Mouse (Mus musculus) right cerebral cortex, adult 18-20 months (tissue): ENCODE measurements around the gene Tmbim6.
A peak's percentile ranks its signal among the peaks of the same experiment; 100 is the strongest.

Experiments
- DNase-seq: peaks from one replicate; pipeline ENCODE4 v3.0.0; 2022; ENCODE audit warnings: mixed read lengths

Tmbim6 gene

DNA sequence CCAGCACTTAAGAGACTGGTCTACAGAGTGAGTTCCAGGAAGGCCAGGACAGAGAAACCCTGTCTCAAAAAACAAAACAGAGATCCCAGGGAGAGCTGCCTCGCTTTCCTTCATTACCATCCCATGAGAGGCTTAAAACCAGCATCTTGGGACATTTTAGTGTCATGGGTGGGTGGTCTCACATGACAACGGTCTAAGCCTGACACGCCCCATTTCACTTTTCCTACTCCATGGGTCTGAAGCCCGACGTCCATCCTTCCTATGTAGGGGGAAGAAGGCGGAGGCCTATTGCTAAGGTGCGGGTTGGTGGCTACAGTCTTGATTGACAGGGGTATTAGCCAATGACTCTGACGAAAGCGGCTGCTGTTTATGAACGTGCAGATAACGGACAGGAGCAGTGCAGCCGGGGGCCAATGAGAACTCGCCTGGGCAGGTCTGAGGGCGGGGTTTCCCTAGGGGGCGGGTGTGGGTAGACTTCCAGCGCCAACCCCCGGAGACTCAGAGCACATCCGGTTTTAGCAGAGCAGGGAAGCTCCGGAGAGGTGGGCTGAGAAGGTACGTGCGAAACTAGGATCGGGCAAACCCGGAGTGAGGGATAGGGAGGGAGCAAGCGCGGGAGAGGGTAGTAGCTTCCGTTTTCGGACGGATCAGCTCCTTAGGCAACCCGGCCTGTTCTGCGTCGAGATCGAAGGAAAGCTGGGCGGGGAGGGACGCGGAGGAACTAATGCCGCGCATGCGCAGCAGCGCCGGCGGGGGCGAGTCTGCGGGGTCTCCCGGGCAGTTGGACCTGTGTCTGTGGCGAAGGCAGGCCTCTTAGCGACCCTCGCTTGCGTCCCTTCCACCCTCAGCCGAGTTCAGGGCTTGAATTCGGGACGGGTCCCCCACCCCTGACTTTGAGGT is at the start of gene Tmbim6:
TSS of gene Tmbim6 (plus strand) at position 397 of the 900 bp plus-strand sequence.
- peak; percentile 99 for DNase-seq

DNA sequence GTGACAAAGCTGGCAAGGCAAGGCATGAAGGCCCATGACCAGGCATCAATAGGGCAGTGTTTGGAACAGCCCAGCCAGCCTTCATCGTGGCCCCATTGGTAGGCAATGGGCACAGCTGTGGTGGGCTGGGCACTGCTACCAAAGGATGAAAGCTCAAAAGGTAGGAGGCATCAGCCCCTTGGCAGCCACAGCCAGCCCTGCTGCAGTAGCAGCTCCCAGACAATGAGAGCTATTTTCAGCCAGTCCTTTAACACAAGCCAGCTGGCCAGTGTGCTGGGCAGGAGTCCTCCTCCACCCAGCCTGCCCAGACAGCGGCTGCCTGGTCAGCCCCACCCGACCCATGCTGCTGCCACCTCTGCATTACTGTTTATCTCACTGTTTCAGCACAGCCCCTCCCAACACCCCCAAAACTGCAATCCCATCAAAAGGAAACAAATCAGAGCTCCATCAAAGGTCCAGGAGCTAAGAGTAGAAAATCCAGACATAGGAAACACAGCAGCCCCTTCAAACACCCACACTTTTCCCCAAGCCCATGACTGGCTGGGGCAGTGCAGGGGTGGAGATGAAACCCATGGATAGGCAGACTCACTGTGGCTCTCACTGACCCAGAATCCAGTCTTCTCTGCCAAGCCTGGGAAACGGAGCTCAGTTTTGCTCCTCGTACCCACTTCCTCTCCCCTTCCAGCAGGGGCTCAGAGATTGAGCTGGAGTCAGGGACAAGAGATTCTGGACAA is 49.1 kb upstream of the Tmbim6 start:
- DNase-seq = peak; percentile 77

DNA sequence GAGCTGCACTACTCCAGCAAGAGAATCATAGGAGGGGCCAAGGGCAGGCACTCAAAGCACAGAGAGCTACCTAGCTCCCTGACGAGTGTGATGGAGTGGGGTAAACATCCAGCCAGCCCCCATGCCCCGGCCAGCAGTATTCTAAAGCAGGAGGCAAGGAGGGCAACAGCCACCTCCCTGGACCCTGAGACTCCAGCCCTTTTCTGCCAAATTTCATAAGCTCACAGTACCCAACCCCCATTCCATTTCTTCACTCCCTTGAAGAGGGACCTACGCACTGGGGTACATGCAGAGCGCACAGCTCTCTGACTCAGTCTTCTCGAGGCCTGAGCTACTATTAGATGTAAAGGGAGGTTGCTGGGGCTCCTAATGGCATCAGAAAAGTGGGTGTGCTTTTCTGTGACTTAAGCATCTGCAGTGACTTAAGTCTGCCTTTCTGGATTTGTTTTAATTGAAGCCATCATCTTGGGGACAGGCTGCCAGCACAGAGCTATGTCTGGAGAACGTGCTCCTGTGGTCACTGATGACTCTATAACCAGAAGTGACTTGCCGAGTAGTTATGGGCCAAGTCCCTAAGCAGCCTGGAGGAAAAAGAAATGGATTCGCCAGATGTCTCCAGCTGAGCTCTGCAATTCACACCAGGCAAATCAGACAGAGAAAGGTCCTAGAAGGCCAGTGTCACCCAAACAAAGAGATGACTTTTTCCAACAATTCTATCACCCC is 48.4 kb upstream of the Tmbim6 start:
- DNase-seq = no peak

DNA sequence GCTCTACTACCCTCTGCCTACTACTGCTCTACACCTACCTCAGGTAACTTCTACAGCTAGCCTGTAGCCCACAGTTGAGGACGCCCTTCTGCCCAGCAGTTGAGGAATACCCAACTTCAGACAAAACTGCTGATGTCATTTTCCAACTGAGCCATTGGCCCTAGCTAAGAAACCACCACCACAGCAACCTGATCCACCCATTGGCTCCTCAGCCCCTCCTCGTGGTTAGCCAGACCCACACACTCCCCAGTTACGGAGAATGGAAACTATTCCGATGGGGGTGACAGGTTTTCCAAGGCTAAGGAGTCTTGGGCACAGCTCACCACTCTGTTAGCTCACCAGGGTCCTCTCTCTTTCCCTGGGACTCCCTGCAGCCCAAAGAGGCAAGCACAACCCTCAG is 47.7 kb upstream of the Tmbim6 start:
- DNase-seq = no peak

DNA sequence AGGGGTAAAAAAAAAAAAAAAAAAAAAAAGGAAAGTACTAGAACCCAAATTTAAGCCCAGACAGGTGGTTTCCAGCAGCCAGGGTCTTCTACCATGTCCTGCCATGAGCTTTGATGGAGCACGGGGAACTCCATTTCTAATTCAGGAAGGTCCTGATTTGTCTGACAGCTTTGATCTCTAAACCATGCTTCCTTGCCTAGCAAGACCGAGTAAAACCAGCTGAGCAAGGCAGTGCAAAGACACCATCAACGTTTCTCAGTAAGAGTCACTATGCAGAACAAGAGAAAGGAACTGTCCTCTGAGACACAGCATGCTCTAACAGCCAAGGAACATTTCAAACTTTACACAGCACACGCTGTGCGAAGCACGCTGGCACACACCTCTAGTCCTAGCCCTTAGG is 41.1 kb upstream of the Tmbim6 start:
- DNase-seq = no peak

DNA sequence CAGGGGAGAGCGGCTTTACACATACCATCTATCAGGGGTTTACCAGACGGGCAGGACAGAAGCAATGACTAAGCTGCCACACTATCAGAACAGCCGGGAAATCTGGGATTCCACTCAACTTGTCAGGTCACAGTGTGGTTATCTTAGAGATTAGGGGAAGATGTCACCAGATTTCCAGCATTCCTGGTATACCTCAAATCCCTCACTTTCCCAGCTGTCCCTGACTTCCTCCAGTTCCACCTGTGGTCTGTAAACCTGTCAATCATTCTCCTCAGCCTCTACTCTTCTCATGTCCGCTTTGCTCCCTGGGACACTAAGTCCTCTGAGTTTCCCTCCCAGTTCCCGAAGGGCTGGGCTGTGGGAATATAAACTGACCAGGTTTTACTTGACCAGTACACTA is 40.4 kb upstream of the Tmbim6 start:
- DNase-seq = no peak

DNA sequence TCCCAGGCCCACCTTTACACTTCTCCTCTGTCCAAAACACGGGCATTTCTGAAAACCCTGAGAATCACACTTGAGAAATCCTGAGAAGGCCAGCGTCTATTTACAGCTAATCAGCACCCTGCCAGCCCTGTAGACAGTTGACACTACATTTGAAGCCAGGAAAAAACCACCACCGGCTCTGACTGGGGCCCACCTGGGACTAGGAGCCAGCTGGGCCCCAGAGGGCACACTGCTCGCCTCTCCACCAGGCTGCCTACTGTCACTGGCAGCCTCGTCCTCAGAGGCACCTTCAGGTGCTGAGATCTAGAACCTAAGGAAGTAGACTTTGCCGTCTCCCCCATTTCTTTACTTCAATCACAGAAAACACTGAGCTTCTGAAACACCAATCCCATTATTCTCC is 37.0 kb upstream of the Tmbim6 start:
- DNase-seq = no peak

DNA sequence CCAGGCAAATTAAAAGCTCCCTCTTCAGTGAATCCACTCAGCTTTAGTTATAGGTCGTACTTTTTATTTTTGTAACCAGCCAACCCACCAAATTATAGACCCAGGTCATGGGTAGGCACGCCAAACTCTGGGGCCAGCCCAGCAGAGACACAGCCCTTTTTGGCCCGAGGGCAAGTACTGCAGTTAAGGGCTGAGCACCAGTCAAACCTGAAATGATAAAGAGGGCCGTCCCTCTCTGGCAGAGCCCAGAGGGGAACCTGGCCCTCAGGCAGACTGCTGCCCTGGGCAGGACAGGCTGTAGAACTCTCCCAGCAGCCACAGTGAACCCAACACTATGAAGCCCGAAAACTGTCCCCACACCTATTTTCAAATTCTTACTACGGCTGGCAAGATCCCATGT is 36.2 kb upstream of the Tmbim6 start:
- DNase-seq = no peak

DNA sequence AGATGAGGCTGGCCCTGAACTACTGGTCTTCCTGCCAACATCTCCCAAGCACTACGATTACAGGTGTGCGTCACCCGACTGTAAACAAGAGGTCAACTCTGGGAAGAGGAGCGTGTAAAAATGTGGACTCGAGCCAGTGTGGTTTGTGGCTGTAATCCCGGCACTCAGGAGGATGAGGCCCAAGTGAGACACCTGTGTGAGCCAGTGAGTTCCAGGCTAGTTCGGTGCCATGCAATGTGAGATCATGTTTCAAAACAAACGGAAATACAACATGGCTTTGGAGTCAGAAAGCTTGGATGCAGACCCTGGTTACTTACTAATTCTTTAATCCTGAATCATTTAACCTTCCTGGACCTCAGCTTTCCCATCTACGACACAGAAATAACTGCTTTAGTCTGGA is 33.7 kb upstream of the Tmbim6 start:
- DNase-seq = no peak

DNA sequence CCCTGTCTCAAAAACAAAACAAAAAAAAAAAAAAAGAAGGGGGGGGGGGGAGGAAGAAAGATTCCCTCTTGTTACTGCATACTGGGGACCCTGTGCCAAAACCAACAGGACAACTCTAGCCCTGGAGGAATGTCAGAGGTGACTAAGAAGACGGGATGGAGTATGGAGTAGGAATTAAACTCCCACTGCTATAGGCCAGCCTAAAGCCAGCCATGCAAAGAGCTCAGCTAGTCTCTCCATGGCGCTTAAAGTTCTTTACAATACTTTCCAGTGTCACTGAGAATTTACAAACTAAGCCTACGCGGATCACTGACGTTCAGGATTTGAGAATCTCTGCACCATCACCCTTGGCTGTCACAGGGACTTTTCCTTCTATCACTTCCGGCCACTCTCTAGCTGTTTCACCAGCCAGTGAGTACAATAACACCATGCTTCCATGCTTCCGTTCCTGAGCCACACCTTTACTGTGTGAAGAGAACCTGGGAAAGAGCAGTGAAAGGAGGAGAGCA is 28.6 kb upstream of the Tmbim6 start:
- DNase-seq = no peak

DNA sequence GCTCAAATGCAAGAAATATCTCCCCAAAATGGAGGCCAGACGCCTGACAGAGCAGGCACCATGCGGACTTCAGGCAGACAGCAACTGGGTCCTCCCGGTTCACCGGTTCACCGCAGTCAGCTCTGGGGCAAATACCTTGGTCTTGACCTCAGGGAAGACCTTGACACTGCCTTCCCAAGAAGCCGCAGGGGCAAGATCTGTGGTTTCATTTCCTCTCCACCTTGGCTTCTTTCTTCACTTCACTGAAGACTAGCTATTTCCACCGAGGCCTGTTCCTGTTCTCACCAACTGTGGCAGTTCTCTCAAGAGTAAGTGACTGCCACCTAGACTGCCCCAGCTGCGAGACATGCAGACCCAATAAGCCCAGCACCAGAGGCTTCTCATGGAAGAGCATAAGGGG is 27.8 kb upstream of the Tmbim6 start:
- DNase-seq = no peak

DNA sequence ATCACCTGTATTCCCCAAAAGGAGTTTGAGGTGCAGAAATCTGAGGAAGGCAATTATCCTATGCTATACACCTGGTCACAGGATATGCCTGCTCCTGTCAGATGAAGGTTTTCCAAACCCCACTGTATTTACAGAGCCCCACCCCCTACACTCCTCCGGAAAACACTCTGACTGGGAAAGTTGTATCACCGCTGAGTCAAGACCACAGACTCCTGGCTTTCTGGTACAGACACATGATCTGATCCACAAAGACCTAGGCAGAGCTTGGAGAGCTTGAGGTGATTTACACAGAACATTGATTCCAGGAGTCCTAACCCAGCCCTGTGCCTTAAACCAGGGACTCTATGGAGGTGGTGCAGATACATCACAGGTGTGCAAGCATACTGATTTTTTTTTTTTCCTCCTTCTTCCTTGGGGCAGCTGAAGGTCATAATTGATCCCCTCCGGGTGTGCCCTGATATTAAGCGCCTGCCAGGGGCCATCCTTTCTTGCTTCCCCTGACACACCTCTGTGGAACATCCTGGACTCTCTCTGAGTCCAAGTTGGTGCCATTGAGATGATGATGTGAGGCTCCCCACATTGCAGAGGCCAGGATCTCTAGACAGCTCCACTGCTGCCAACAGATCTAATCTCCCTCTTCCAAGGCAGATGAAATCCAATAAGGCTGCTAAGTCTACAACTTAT is 24.0 kb upstream of the Tmbim6 start:
- DNase-seq = no peak

DNA sequence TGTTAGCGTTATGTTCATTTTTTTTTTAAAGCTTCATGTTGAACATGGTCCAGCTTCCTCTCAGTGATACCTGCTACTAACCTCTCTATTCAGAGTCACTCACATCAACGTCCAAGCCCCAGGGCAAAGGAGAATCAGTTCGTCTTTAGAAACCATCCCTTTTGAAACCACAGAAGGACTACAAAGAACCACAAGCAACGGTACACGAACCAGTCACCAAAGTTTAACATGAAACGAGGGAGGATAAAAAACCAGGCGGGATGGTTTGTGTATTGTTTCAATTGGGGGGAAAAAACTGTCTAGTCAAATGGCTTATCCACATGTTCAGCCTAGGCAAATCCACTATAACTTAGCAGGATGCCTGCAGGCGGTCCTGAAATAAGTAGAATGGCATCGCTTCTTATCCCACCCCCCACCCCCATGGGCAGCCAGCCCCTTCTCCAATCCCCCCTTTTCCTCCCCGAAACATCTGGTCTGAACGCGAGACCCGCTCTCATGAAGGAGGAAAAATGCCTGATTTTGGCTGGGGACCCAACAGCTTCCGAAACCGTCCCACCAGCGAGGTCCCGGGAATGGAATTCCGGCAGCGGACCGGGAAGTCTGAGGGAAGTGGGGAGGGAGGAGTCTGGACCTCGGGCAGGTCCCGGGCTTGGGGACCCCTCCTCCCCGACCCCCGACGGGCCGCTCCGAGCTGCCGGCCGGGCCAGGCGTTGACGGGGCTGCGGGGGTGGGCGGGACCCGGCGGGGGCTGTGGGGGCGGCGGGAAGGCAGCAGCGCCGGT is 23.1 kb upstream of the Tmbim6 start:
- no peak for DNase-seq

DNA sequence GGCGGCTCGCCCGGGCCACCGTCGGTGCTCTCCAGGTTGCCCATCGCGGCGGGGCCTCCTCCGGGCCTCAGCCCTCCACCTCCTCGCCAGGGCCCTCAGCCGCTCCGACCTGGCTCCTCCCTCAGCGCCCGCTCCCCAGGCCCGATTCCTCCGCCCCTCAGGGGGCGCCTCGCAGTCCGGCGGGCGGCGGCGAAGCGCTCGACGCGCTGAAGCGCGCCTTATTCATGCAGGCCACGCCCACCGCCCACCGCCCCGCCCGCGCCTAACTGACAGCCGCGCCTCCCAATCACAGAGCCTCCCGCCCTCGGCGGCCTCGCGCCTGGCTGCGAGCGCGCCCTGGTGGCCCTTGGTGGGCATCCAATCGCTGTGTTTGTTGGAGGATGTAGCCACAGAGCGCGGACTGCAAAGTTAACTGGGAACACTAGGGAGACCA is 22.4 kb upstream of the Tmbim6 start, which contains the start of gene Fmnl3:
TSS of gene Fmnl3 (minus strand) at position 224 of the 433 bp plus-strand sequence.
- peak; percentile 93 for DNase-seq

DNA sequence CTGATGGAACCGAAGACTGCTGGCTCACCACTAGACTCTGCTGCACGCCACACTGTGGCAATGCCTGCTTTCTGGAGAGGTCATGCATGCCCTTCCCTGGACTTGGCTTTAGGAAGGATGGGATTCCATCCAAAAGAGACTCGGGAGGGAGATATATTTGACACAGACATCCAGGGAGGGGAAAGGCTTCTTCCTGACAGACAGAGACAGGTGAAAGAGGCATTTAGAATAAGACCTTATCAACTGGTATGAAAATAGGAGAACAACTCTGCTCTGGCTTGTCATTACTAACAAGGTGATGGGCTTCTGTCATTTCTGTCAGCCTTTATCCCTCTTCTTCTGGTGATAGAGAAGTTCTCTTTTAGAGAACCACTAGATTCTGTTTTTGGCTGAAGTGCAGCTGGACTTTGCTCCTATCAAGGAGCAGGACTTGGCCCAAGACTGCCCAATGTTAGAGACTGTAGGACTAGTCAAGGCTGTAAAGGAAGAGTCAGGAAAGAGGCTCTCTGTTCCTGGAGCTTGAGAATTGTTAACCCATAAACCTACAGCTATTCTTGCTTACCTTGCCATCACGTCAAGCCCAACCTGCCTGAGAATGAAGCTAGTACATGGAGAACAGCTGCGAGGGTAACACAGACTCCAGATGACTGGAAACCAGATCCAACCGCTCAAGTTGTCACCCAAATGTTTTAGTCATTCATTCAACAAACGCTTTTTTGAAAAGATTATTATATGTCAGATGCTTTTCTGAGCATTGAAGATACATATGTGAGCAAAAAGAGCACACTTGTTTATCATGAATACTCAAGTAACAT is 20.9 kb upstream of the Tmbim6 start:
- DNase-seq = no peak

DNA sequence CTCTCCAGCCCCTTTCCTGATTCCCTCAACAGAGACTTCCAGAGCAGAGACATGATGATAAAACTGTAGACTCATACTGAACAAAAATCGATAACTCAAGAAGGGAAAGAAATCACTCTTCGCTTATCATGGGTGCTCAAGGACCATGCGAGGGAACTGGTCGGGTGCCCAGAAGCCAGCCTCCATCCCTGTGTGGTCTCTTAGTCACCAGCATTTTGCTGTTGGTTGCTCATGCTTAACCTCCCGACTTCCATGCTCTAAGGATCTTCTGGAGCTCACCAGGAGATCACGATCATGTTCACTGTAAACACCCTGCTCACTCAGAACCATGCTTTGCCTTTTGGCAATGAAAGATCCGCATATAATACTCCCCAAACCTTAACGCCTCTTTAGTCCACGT is 19.9 kb upstream of the Tmbim6 start:
- no peak for DNase-seq

DNA sequence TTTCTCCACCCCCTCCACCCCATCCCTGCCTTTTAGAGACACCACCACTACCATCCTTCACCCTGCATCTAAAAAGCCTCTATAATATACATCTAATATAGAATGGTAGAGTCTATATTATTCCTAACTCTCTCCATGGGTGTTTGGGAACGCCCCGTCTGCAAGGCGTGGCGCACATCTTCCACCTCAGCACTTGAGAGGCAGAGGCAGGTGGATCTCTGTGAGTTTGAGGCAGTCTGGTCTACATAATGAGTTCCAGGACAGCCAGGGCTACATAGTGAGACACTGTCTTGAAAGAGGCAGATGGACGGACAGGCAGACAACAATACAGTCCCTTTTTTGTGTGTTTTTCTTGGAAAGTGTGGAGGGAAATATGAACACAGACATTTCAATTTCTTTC is 17.6 kb upstream of the Tmbim6 start:
- no peak for DNase-seq

DNA sequence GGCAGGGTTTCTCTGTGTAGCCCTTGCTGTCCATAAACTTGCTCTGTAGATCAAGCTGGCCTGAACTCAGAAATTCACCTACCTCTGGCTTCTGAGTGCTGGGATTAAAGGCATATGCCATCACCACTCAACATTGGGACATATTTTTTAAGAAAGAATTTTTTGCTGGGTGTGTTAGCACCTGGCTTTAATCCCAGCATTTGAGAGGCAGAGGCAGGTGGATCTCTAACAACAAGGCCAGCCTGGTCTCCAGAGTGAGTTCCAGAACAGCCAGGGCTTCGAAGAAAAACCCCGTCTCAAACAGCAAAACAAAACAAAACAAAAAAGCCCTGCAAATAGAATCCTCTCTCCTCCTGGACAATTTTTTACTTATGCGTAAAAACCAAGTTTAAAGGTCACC is 17.1 kb upstream of the Tmbim6 start:
- DNase-seq = no peak

DNA sequence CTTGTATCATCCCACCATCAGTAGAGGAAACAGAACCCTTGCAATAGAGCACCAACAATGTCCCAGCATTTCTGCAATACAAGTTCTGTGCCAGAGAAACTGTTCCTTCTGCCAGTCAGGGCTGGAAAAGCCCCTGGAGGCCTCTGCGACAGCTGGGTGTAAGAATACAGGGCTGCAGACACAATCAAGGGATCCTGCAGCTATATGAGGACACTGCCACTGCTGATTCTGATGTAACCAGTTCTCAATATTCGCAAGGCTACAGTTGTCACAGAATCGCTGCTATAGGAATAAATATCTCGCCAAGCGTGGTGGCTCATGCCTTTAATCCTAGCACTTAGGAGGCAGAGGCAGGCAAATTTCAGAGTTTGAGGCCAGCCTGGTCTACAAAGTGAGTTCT is 16.4 kb upstream of the Tmbim6 start:
- no peak for DNase-seq

DNA sequence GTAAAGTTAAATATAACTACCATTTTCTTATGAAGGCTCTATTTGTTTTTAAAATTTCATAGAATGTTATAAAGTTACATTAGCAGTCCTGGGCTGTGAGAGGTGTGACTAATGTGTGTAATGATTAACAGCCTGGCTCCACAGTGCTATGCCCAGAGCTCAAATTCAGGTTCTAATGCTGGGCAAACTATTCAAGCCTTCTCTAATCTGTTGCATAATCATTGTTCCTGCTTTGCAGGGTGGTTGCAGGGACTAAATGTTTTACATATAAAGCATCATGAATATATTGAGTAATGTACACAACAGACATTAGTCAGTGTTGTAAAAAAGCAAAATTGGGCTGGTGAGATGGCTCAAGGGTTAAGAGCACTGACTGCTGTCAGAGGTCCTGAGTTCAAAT is 9.8 kb upstream of the Tmbim6 start:
- DNase-seq = no peak

DNA sequence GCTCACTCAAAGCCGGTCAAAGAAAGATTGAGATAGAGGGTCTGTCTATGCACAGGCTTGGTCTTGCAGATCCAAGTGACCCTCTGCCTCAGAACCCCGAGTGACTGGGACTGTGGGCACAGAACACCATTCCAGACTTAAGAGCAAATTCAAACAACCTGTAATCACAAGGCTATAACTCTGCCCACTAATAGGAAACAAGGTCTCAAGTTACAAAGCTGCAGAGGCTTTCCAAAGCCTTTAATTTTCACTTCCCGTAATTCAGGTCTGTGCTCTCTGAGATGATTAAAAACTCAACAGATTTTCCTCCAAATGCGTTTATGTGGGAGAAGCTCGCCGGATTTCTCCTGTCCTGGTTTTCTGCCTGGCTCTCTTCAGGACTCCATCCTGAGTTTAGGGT is 8.6 kb upstream of the Tmbim6 start:
- no peak for DNase-seq
